Mouse (Mus musculus) 3134 (cell line): ENCODE results near the gene Insm2.
A peak's percentile ranks its signal among the peaks of the same experiment; 100 is the strongest.
"Not testable (repeated sequence)": the region's sequence is repeated elsewhere in the genome, so short reads cannot be mapped to it uniquely, and the experiment has no call there.

Experiments
- DNase-seq: peaks from one replicate; pipeline ENCODE4 v3.0.0-alpha.2; 2011; ENCODE audit warnings: low spot score; ENCODE audit not compliant: insufficient read length; ENCODE audit errors: extremely low read depth

Insm2 gene

DNA sequence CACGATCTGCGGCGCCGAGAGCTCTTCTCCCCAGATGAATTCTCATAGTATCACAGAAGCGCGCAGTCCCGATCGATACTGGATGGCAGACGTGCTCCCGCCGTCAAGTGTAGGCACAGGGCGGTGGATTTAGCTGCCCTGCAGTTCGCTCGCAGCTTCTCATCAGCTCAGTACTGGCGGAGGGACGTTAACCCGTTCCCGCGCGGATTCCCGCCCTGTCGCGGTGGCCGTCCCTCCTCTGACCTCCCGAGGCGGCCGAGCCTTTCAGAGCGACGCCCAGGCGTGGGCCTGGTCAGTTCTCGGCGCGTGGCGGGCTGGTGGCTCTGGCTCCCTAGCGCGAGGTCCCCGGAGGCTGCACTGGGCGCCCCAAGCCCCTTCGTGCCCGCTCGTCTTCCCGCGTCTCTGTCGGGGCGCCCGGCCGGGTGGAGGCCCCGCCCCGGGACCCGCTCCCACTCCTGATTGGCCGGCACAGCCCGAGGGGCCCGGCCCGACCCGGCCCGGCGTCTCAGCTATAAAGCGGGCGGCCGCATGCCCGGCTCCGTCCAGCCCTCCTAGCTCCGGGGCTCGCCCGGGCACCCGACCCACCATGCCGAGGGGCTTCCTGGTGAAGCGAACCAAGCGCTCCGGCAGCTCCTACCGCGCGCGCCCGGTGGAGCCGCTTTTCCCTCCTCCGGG, at the start of gene Insm2:
Gene Insm2, plus strand, starts transcription at position 541 of the 675 bp plus-strand sequence.
- DNase-seq, result peak; percentile 11

DNA sequence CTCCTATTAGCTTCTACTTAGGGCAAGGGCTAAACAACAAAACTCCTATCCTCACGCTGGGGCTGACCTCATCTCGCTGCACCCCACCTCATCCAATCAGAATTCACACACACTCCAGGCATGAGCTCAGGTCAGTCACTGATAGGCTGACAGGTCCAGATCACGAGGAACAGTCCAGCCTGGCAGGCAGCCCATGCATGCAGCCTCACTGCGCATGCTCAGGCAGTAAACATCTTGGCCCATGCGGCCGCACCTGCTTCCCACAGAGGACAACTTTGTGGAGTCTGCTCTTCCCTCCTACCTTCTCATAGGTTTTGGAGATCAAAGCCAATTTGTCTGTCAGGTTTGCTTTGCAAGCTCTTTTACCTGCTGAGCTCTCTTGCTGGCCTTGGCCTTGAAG, 44.3 kb upstream of the Insm2 start:
- not testable (repeated sequence) for DNase-seq

DNA sequence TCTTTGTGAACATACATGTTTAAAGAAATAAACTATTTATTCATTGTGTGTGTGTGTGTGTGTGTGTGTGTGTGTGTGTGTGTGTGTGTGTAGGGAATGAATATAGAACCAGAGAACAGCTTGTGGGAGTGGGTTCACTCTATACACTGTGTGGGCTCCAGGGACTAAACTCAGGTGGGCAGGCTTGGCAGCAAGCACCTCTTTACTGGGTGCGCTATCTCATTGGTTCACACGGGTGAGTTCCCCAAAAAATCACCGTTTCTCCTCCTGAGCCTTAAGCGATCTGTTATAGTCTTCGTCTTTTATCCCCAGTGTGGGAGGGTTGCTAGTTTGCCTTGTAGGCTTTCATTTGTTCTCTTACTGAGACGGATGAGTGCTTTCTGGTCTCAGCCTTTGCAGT, 41.4 kb upstream of the Insm2 start:
- DNase-seq, result no peak

DNA sequence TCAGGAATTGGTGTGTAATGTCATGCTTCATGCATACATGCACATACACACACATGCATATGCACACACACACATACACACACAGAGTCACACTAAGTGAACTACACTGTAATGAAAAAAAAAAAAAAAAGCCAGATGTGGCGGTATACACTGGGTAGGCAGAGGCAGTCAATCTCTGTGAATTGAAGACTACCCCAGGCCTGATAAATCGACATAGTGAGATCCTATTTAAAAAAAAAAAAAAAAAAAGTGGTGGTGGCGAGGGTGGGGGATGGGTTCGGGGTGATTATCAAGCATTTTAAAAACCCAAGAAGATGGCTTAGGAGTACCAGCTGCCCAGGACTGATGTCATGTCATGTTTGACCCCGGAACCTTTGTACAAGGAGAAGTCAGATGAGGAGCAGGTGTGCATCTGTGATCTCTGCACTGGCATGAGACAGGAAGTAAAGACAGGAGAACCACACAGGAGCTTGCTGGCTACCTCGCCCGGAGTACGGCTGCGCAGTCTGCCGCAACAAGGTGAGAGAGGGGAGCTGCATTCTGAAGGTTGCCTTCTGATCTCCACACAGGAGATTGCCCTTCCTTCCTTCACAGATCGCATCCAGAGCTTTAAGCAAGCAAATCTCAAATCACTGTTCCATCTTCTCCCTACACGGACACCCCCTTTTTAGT, 39.9 kb upstream of the Insm2 start:
- DNase-seq, result no peak

DNA sequence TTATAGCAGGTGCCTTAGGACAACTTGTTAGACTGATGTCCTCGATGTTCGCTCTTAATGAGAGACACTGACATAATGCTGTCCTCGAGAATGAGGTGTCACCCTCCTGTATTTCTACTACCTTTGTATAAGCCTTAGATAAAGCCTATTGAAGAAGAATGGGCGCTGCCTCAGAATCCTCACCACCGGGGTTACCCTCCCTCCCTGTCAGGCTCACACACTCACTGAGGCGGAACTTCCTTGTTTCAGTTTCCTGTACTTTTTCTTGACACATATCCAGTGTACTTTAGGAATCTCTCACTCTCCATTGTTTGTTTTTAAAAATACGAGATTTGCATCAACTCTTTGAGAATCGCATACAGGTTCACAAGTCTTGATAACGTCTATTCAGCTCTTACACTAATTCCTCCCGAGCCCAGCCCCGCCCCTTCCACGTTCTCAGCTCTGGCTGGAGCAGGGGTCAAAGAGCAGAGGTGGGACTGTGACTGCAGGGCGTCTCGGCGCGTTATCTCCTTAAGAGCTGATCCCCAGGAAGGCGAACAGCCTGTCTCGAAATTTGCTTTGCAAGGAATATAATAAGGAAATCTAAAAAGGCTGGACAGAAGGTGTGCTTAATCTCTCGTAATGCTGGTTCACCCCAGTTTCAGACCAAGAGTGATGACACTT, 39.1 kb upstream of the Insm2 start:
- DNase-seq, result peak; percentile 18

DNA sequence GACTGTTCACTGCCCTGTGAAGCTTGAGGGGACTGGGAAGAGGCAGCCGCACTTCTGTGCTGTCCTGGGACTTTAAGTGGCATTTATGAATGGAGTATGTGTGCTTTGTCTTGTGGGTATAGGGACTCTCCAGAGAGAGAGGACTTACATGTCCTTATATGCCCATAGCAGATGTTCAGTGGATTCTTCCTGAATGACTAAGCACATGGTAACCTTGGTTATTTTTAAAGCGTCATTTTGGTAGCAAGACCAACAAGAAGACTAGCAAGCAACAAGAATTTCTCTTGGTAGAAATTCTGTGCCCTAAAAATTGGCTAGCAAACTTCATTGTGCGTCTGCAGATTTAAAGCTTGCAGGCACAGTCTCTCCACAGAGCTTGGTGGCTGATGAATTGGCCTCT, 35.5 kb upstream of the Insm2 start:
- DNase-seq, result no peak

DNA sequence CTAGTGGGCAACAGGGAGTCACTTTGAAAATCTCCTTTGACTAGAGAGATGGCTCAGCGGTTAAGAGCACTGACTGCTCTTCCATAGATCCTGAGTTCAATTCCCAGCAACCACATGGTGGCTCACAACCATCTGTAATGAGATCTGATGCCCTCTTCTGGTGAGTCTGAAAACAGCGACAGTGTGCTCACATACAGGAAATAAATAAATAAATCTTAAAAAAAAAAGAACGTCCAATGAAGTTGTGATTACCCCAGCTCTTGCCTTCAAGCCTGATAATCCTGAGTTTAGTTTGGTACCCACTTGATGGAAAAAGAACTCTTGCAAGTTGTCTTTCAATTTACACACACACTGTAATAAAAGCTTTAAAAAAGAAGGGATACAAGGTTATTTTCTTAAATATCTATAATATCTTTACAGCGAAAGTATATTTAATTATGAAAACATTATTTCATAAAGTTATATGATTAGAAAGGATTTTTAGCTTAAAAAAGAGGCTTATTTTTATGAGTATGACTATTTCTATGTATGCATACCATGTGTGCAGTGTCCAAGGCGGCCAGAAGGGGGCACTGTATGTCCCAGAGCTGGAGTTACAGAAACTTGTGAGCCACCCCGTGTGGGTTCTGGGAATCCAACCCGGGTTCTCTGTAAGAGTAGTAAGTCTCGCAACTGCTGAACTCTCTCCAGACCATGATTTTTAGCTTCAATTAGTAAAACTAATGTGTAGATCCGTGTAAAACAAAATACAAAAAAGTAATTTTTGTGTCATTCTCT, 34.9 kb upstream of the Insm2 start:
- no peak for DNase-seq

DNA sequence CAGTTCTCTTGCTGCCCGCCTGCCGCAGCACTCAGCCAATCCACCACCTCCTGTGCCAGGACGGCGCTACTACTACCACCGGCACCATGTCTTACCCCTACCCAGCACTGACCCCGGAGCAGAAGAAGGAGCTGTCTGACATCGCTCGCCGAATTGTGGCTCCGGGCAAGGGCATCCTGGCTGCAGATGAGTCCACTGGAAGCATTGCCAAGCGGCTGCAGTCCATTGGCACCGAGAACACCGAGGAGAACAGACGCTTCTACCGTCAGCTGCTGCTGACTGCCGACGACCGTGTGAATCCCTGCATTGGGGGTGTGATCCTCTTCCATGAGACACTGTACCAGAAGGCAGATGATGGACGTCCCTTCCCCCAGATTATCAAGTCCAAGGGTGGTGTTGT, 34.0 kb upstream of the Insm2 start, which contains the start of gene Aldoart2:
Gene Aldoart2, plus strand, starts transcription at position 34 of the 400 bp plus-strand sequence.
- DNase-seq, result no peak

DNA sequence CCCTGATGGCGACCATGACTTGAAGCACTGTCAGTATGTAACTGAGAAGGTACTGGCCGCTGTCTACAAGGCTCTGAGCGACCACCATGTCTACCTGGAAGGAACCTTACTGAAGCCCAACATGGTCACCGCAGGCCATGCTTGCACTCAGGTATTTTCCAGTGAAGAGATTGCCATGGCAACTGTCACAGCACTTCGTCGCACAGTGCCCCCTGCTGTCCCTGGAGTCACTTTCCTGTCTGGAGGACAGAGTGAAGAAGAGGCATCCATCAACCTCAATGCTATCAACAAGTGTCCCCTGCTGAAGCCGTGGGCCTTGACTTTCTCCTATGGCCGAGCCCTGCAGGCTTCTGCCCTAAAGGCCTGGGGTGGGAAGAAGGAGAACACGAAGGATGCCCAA, 33.4 kb upstream of the Insm2 start:
- DNase-seq, result no peak

DNA sequence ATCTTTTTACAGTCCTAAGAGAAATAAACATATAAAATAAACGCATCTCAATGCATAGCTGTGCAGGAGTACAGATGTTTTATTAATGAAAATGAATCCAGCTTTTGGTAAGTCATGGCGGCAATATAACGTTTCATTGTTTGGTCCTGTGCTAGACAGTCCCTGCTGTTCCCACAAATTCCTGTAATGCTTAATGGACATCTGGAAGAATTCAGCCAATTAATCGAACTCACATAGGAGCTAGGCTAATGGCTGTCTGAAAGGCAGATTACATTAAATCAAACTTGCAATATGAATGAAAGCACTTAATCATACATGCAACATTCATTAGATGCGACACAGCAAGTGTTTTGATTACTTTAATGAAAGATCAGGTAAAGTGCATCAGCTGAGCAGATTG, 32.4 kb upstream of the Insm2 start:
- no peak for DNase-seq

DNA sequence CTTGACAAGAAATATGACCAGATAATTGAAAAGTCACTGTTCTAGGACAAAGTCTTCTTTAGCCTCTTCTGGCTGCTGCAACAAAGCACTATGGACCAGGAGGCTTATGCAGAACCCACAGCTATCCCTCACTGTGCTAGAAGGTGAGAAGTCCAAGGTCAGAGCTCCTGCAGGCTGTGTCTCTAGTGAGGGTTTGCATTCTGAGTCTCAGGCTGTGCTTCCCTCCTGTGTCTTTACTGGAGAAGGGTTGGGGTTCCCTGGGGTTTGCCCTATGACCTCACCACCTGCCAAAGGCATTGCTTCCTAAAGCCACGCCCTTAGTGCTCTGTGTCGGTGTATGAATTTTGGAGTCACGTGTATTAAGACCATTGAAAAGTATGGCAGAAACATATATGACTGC, 30.8 kb upstream of the Insm2 start:
- no peak for DNase-seq

DNA sequence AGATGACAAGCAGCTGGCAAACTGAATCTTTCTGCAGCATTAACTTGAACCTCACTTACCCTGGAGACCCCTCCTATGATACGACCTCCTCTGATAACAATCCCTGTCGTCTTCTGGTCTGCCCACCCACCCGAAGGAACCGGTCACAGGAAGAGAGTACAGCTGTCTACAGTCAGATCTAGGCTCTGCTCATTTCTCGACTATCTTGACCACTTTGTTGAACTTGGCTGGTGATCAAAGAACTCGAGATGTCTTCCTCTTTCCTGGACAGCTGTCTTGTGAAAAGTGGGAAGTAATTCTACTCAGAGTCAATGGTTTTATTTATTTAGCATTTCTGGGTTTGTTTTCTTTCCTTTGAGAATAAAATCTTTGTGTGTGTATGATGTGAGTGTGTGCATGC, 29.6 kb upstream of the Insm2 start:
- DNase-seq, result no peak

DNA sequence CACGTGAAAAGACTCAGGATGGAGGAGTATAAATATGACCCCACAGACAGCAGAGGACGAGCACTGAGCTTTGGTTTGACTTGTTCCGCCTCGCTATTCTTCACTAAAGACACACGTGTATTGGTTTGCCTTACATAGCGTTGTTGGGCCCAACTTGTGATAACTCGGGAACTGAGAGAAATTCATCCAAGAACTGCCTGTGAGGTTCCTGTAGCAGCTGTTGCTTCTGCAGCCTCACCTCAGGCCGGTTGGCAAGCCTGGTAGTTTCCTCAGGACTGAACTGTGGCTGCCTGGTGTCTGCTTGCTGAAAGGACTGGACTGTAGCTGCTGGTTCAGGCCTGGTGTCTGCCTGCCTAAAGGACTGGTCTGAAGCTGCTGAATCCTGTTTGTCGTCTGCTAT, 28.6 kb upstream of the Insm2 start:
- DNase-seq, result no peak

DNA sequence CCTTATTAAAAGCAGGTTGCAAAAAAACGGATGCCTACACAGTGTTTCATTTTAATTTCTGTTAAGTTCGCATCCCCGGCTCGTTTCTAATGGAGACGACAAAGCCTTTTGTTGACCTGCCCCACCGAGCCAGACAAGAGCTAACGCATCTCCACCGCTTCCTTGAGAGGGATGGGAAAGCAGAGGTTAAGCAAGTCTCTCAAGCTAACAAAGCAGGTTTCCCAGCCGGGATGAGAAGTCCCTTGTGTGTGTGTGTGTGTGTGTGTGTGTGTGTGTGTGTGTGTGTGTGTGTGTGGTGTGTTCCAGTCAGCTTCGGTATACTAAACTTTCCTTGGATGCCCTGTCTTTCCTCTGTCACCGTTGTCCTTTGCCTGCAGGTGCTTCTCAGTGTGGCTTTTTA, 28.0 kb upstream of the Insm2 start:
- DNase-seq, result no peak

DNA sequence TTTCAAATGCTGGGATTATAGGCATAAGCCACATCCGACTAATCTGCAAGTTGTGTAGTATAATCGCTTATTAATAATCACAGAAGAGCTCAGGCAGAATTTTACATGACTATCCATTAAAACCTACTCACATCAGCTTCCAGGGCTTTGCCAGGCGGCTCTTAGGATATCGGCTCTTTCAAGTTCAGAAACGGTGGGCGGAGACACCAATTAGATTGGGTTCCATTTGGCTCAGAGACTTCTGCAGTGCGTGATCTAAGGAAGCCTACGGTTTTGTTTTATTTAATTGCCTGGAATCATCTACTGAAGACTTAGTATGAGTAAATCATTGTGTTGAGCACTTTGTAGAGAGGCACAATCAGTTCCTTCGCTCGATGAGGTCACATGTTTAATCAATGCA, 27.6 kb upstream of the Insm2 start:
- no peak for DNase-seq

DNA sequence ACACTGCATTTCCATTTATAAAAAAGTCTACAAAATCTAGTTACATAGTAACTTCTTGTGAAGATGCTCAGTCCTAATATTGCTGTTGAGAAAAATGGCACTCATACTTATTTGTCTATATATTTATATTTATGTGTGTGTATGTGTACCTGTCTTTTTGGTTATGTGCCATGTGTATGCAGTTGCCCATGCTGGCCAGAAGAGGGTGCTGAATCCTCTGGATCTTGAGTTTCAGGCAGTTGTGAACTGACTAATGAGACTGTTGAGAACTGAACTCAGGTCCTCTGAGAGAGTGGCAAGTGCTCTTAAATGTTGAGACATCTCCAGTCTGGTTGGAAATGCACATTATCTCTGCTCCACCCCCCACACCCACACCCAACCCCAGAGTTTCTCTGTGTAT, 26.1 kb upstream of the Insm2 start:
- DNase-seq, result no peak

DNA sequence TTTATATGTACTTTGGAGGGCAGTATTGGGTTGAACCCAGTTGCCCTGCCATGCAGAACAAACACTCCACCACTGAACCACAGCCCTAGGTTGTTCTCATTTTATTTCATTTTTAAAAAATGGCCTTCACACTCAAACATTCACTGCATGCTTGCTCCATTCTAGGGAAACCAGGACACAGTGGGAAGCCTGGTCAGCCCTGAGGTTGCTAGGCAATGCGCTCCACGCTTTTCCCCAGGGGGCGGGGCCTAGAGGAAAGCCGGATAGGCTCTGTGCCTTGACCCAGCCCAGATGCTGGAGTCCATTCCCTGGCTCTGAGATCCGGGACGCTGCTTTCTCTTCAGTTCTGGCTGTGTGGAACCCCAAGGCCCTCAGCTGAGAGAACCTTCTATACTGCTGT, 25.4 kb upstream of the Insm2 start:
- no peak for DNase-seq

DNA sequence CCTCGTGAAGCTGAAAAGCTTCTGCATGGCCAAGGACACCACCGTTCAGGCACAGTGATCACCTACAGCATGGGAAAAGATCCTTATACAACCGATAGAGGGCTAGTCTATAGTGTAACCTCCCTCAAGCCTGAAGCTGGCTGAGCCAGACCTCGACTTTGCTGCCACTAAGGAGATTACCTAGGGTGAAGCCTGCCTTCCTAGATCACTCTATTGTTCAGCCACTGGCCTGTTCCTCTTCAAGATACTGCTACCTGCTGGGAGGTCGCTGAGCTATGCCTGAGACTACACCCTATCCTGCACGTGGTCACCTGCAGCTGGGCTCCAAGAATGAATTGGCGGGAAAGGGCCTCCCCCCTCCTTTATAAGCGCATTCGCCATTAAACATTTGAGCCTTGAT, 12.3 kb upstream of the Insm2 start:
- not testable (repeated sequence) for DNase-seq

DNA sequence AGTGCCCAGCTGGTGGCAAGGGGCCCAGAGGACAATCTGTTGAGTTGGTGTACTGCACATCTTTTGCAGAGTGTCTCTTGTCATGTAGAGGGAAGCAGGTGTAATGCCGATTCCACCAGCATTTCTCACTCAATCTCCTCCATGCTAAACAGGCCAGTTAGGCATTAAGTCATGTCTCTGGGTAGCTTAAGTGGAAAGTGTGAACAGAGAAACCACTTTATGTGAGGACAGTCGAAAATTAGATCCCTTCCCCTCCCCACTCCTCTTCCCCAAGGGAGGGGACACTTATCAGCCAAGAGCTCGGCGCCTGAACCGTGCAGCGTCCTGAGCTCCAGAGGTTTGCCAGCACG, 715 bp upstream of the Insm2 start:
- DNase-seq, result no peak

DNA sequence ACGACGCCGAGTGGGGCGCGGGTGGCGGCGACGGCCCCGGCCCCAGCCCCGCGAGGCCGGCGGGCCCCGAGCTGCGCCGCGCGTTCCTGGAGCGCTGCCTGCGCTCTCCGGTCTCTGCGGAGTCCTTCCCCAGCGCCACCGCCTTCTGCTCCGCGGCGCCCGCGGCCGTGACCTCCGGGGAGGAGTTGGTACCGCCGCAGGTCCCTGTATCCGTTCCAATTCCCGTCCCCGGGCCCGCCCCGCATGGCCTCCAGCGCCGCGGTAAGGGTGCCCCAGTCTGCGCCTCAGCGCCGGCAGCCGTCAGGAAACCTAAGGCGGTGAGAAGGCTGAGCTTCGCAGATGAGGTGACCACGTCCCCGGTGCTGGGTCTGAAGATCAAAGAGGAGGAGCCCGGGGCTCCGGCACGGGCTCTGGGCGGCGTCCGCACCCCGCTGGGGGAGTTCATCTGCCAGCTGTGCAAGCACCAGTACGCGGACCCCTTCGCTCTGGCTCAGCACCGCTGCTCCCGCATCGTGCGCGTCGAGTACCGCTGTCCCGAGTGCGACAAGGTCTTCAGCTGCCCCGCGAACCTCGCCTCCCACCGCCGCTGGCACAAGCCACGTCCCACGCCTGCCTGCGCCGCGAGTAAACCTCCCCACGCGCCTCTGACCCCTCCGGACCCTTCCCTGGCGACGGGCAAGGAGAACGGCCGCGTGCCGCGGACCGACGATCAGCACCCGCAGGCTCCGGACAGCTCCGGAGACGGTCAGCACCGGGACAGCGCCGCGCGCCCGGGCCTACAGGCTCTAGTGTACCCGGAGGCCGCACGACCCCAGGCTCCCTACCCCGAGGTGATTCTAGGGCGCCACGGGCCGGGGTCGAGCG, 644 bp downstream of the Insm2 start:
- DNase-seq, result peak; percentile 13
